Comparison of ENCODE assay signal across 7 mouse cellular contexts in the genomic region with DNA sequence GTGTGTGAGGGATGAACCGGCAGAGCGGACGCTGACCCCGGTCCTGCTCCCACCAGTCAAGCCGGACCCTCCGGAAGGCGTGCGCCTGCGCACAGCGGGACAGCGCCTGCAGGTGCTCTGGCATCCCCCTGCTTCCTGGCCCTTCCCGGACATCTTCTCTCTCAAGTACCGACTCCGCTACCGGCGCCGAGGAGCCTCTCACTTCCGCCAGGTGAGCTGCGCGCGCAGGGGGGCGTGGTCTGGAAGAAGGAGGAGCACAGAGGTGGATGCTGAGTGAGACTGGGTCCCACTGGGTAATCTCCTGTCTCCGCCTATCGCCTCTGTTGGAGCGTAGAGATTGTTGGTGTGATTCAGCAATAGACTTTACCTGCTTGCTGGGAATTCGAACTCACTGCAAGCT. TPM values are rescaled to one million over a fixed set of nuclear protein-coding genes. Genes with fewer than 3 reads are reported as not detected.
DNase-seq lines count a peak whose midpoint lies in the region; ATAC-seq and TF ChIP-seq lines count a peak whose summit lies in the region.

No protein-coding gene starts in this region.

- WGBS in forebrain, embryonic 12.5 days: under 1% methylated on average over 25 of the region's 26 CpGs
- WGBS in intestine, embryonic 16.5 days: 1% methylated on average over 26 of the region's 26 CpGs
- under 1% methylated on average over 26 of the region's 26 CpGs for WGBS in midbrain, embryonic 11.5 days
- 2% methylated on average over 25 of the region's 26 CpGs for WGBS in stomach, postnatal 0 days

- TF ChIP-seq CTCF in stomach, postnatal 0 days (IDR thresholded peaks at IDR 0.05; ENCODE audit: low read depth): no peak

- peaks cover 4% of the 10 kb centered on the region for H3K36me3 ChIP-seq in forebrain, embryonic 12.5 days (replicated peaks)
- no peaks in the 10 kb centered on the region for H3K36me3 ChIP-seq in intestine, embryonic 16.5 days (ENCODE audit: control insufficient read depth, insufficient read depth, low read length)
- H3K36me3 ChIP-seq in midbrain, embryonic 11.5 days (ENCODE audit: control insufficient read depth, insufficient read depth, low read length): no peaks in the 10 kb centered on the region
- H3K36me3 ChIP-seq in stomach, postnatal 0 days (ENCODE audit: control insufficient read depth, insufficient read depth, low read length): no peaks in the 10 kb centered on the region

- ATAC-seq in forebrain, embryonic 12.5 days (ENCODE audit: low FRiP score): peak; percentile 12
- peak; percentile 41 for ATAC-seq in intestine, embryonic 16.5 days
- ATAC-seq in midbrain, embryonic 11.5 days (ENCODE audit: low FRiP score): peak; percentile 29
- ATAC-seq in stomach, postnatal 0 days (ENCODE audit: low FRiP score, low TSS enrichment): peak; percentile 27; the same call in 1 of the 2 replicates

- peak overlapping the region; percentile 48 for H3K4me3 ChIP-seq in forebrain, embryonic 12.5 days (replicated peaks)
- H3K4me3 ChIP-seq in intestine, embryonic 16.5 days (ENCODE audit: low read length): peak overlapping the region; percentile 59
- peak overlapping the region; percentile 43 for H3K4me3 ChIP-seq in midbrain, embryonic 11.5 days (ENCODE audit: low read depth, low read length)
- peak overlapping the region; percentile 35 for H3K4me3 ChIP-seq in stomach, postnatal 0 days (ENCODE audit: low read depth, low read length)

- no peaks in the 10 kb centered on the region for H3K9me3 ChIP-seq in forebrain, embryonic 12.5 days
- H3K9me3 ChIP-seq in intestine, embryonic 16.5 days (ENCODE audit: control insufficient read depth, low read length): no peaks in the 10 kb centered on the region
- no peaks in the 10 kb centered on the region for H3K9me3 ChIP-seq in midbrain, embryonic 11.5 days (ENCODE audit: control insufficient read depth, low read length)
- H3K9me3 ChIP-seq in stomach, postnatal 0 days (ENCODE audit: control insufficient read depth, low read length): no peaks in the 10 kb centered on the region

- H3K27me3 ChIP-seq in forebrain, embryonic 12.5 days: peaks cover 27% of the 10 kb centered on the region
- peaks cover 3% of the 10 kb centered on the region; the same call in 1 of the 2 replicates for H3K27me3 ChIP-seq in intestine, embryonic 16.5 days (replicated peaks; ENCODE audit: control insufficient read depth, insufficient read depth, low read length)
- no peaks in the 10 kb centered on the region for H3K27me3 ChIP-seq in midbrain, embryonic 11.5 days (ENCODE audit: control insufficient read depth, insufficient read depth, low read length)
- H3K27me3 ChIP-seq in stomach, postnatal 0 days (ENCODE audit: control insufficient read depth, insufficient read depth, low read length): no peaks in the 10 kb centered on the region

- H3K27ac ChIP-seq in forebrain, embryonic 12.5 days: no peak overlapping the region
- H3K27ac ChIP-seq in intestine, embryonic 16.5 days (ENCODE audit: low read length): no peak overlapping the region
- no peak overlapping the region for H3K27ac ChIP-seq in midbrain, embryonic 11.5 days (ENCODE audit: low read depth, low read length)
- no peak overlapping the region; the same call in 1 of the 2 replicates for H3K27ac ChIP-seq in stomach, postnatal 0 days (replicated peaks)

- peak overlapping the region; percentile 76 for H3K4me2 ChIP-seq in forebrain, embryonic 12.5 days
- H3K4me2 ChIP-seq in intestine, embryonic 16.5 days (ENCODE audit: low read depth, low read length): peak overlapping the region; percentile 68
- peak overlapping the region; percentile 68 for H3K4me2 ChIP-seq in midbrain, embryonic 11.5 days
- H3K4me2 ChIP-seq in stomach, postnatal 0 days (replicated peaks; ENCODE audit: low read depth): peak overlapping the region; percentile 59

- intact Hi-C loops in left cerebral cortex, postnatal 36 days (cut with DNase I): no loop called here

- H3K9ac ChIP-seq in forebrain, embryonic 12.5 days: peak overlapping the region; percentile 56
- H3K9ac ChIP-seq in intestine, embryonic 16.5 days (ENCODE audit: low read depth, low read length): peak overlapping the region; percentile 63
- H3K9ac ChIP-seq in midbrain, embryonic 11.5 days (ENCODE audit: low read length): peak overlapping the region; percentile 52
- H3K9ac ChIP-seq in stomach, postnatal 0 days (ENCODE audit: low read length): peak overlapping the region; percentile 41

- peak; percentile 96 for DNase-seq in R1 (ENCODE audit: low read depth, low spot score)
- DNase-seq in c-Kit-positive CD71-negative TER-119-negative erythroid progenitor cells, embryonic 14.5 days (ENCODE audit: low read depth): peak; percentile 45
- peak; percentile 79 to 87 for DNase-seq in left cerebral cortex, postnatal 36 days (ENCODE audit: low spot score in 2 of 2)
- peak; percentile 93 for DNase-seq in midbrain, embryonic 11.5 days (ENCODE audit: low spot score, missing footprints)
- DNase-seq in stomach, postnatal 0 days (ENCODE audit: low spot score): peak; percentile 92

- peaks cover 32% of the 10 kb centered on the region for H3K4me1 ChIP-seq in forebrain, embryonic 12.5 days
- peaks cover 23% of the 10 kb centered on the region for H3K4me1 ChIP-seq in intestine, embryonic 16.5 days (ENCODE audit: control insufficient read depth, insufficient read depth, low read length)
- H3K4me1 ChIP-seq in midbrain, embryonic 11.5 days (ENCODE audit: control insufficient read depth, insufficient read depth, low read length): peaks cover 18% of the 10 kb centered on the region
- 0 out of 2 replicates have a peak, but pooled peaks cover 4% of the 10 kb centered on the region for H3K4me1 ChIP-seq in stomach, postnatal 0 days (replicated peaks; ENCODE audit: control insufficient read depth, insufficient read depth)

- no peak for TF ChIP-seq EP300 in stomach, postnatal 0 days (optimal IDR thresholded peaks at IDR 0.05)

RNA-seq across cellular contexts. Expression of a gene that starts 2.8 kb away (rescaled TPM):
- polyA plus RNA-seq in forebrain, embryonic 12.5 days (2016; fragmentation: Nextera tagmentation; extraction: Ambion mirVana): 28.0 and 29.1 TPM in 2 replicates
- 19.7 and 21.5 TPM in 2 replicates for polyA plus RNA-seq in intestine, embryonic 16.5 days (2015; fragmentation: Nextera tagmentation; extraction: Ambion mirVana)
- 10 to 100 TPM; 14.1 to 15.8 TPM for total RNA-seq in left cerebral cortex, postnatal 36 days (2021)
- 21.3 and 24.4 TPM in 2 replicates for polyA plus RNA-seq in midbrain, embryonic 11.5 days (2014; fragmentation: Nextera tagmentation; extraction: Ambion mirVana)
- 12.5 and 12.6 TPM in 2 replicates for polyA plus RNA-seq in stomach, postnatal 0 days (2015; fragmentation: Nextera tagmentation; extraction: Ambion mirVana)

RNA-seq across cellular contexts. Expression of a gene that starts 3.7 kb away (rescaled TPM):
- polyA plus RNA-seq in forebrain, embryonic 12.5 days (2016; fragmentation: Nextera tagmentation; extraction: Ambion mirVana): 2.3 TPM in 2 replicates
- 2.6 and 2.9 TPM in 2 replicates for polyA plus RNA-seq in intestine, embryonic 16.5 days (2015; fragmentation: Nextera tagmentation; extraction: Ambion mirVana)
- 1 to 10 TPM; 1.9 to 2.0 TPM for total RNA-seq in left cerebral cortex, postnatal 36 days (2021)
- 2.1 and 2.7 TPM in 2 replicates for polyA plus RNA-seq in midbrain, embryonic 11.5 days (2014; fragmentation: Nextera tagmentation; extraction: Ambion mirVana)
- 2.7 and 3.1 TPM in 2 replicates for polyA plus RNA-seq in stomach, postnatal 0 days (2015; fragmentation: Nextera tagmentation; extraction: Ambion mirVana)

RNA-seq across cellular contexts. Expression of a gene that starts 6.8 kb away (rescaled TPM):
- 4.8 and 5.6 TPM in 2 replicates for polyA plus RNA-seq in forebrain, embryonic 12.5 days (2016; fragmentation: Nextera tagmentation; extraction: Ambion mirVana)
- 4.1 and 4.4 TPM in 2 replicates for polyA plus RNA-seq in intestine, embryonic 16.5 days (2015; fragmentation: Nextera tagmentation; extraction: Ambion mirVana)
- total RNA-seq in left cerebral cortex, postnatal 36 days (2021): 1 to 10 TPM; 3.5 to 3.8 TPM
- polyA plus RNA-seq in midbrain, embryonic 11.5 days (2014; fragmentation: Nextera tagmentation; extraction: Ambion mirVana): 6.3 and 6.7 TPM in 2 replicates
- 4.9 and 5.8 TPM in 2 replicates for polyA plus RNA-seq in stomach, postnatal 0 days (2015; fragmentation: Nextera tagmentation; extraction: Ambion mirVana)

RNA-seq across cellular contexts. Expression of a gene that starts 14.1 kb away (rescaled TPM):
- polyA plus RNA-seq in forebrain, embryonic 12.5 days (2016; fragmentation: Nextera tagmentation; extraction: Ambion mirVana): 81.1 and 94.0 TPM in 2 replicates
- 8.6 and 9.0 TPM in 2 replicates for polyA plus RNA-seq in intestine, embryonic 16.5 days (2015; fragmentation: Nextera tagmentation; extraction: Ambion mirVana)
- 10 to 100 TPM; 34.0 to 42.4 TPM for total RNA-seq in left cerebral cortex, postnatal 36 days (2021)
- 81.9 and 89.1 TPM in 2 replicates for polyA plus RNA-seq in midbrain, embryonic 11.5 days (2014; fragmentation: Nextera tagmentation; extraction: Ambion mirVana)
- polyA plus RNA-seq in stomach, postnatal 0 days (2015; fragmentation: Nextera tagmentation; extraction: Ambion mirVana): 3.2 and 3.4 TPM in 2 replicates

RNA-seq across cellular contexts. Expression of a gene that starts 30.2 kb away (rescaled TPM):
- polyA plus RNA-seq in forebrain, embryonic 12.5 days (2016; fragmentation: Nextera tagmentation; extraction: Ambion mirVana): 79.7 and 82.4 TPM in 2 replicates
- 8.4 and 9.7 TPM in 2 replicates for polyA plus RNA-seq in intestine, embryonic 16.5 days (2015; fragmentation: Nextera tagmentation; extraction: Ambion mirVana)
- 10 to 100 TPM; 75.0 to 97.4 TPM for total RNA-seq in left cerebral cortex, postnatal 36 days (2021)
- 61.2 and 65.6 TPM in 2 replicates for polyA plus RNA-seq in midbrain, embryonic 11.5 days (2014; fragmentation: Nextera tagmentation; extraction: Ambion mirVana)
- 2.7 and 3.5 TPM in 2 replicates for polyA plus RNA-seq in stomach, postnatal 0 days (2015; fragmentation: Nextera tagmentation; extraction: Ambion mirVana)

Comparison
In these comparisons a context has a peak if more than half of its experiments do, and no peak if none do; other contexts are left out.
1. DNase-seq: peak in every context shown above with its lines; median percentile 96 in R1; 93 in midbrain, embryonic 11.5 days; 92 in stomach, postnatal 0 days; 83 in left cerebral cortex, postnatal 36 days; 45 in c-Kit-positive CD71-negative TER-119-negative erythroid progenitor cells, embryonic 14.5 days.